Mouse (Mus musculus) neural tube, embryonic 11.5 days (tissue): Measurements from ENCODE around the gene Lce1h. TPM values are rescaled to one million over a fixed set of nuclear protein-coding genes. Genes with fewer than 3 reads are reported as not detected.

Experiments
- ATAC-seq: fragments of 200-750 bp; cut with Nextera tagmentation; 2 replicates; pipeline ENCODE4 v1.8.0; 2017; ENCODE audit warnings: moderate number of reproducible peaks, mild to moderate bottlenecking, moderate TSS enrichment, moderate library complexity; ENCODE audit not compliant: insufficient read depth, low FRiP score, low TSS enrichment
- DNase-seq: peaks from one replicate; pipeline ENCODE4 v3.0.0-alpha.2; 2015; ENCODE audit warnings: low spot score
- H3K27ac ChIP-seq: fragments of 300-500 bp; sonication (generic); 2 replicates; pipeline ENCODE4 v1.5.1; 2014; ENCODE audit warnings: low read depth, mild to moderate bottlenecking, low read length
- H3K27me3 ChIP-seq: fragments of 300-500 bp; sonication (generic); 2 replicates; pipeline ENCODE4 v1.6.1; 2014; ENCODE audit warnings: mild to moderate bottlenecking, low read length, mixed read lengths; ENCODE audit not compliant: control insufficient read depth, insufficient read depth
- H3K36me3 ChIP-seq: fragments of 300-500 bp; sonication (generic); 2 replicates; pipeline ENCODE4 v1.6.1; 2014; ENCODE audit warnings: mild to moderate bottlenecking, low read length, moderate library complexity, mixed read lengths; ENCODE audit not compliant: control insufficient read depth, insufficient read depth
- H3K4me1 ChIP-seq: fragments of 300-500 bp; sonication (generic); 2 replicates; pipeline ENCODE4 v1.6.1; 2014; ENCODE audit warnings: low read length, mixed read lengths; ENCODE audit not compliant: control insufficient read depth, insufficient read depth
- H3K4me2 ChIP-seq: fragments of 300-500 bp; sonication (generic); 2 replicates; pipeline ENCODE4 v1.6.1; 2014; ENCODE audit warnings: low read depth, mild to moderate bottlenecking, moderate library complexity
- H3K4me3 ChIP-seq: fragments of 300-500 bp; sonication (generic); 2 replicates; pipeline ENCODE4 v1.5.1; 2014; ENCODE audit warnings: low read depth, low read length
- H3K9ac ChIP-seq: fragments of 300-500 bp; sonication (generic); 2 replicates; pipeline ENCODE4 v1.6.1; 2014; ENCODE audit warnings: mild to moderate bottlenecking, low read length
- H3K9me3 ChIP-seq: fragments of 300-500 bp; sonication (generic); 2 replicates; pipeline ENCODE4 v1.6.1; 2016; ENCODE audit warnings: low read length; ENCODE audit not compliant: control insufficient read depth
- WGBS: fragments of 180-500 bp; shearing (Covaris S2); extraction: QIAGEN DNeasy Blood & Tissue Kit; methylation state at CpG from one replicate; pipeline ENCODE4 v1.1.7; 2014; 5-methylcytosine and 5-hydroxymethylcytosine counted together
- polyA plus RNA-seq: library from polyadenylated mRNA; unstranded; fragments of >200 nt; fragmentation: Nextera tagmentation; extraction: Ambion mirVana; gene quantifications from 2 replicates; pipeline ENCODE4 v1.2.1, GENCODE M21; 2014

The Lce1h gene
- polyA plus RNA-seq, 1 experiment from 2014 or later = not detected

GRCm38 (mm10) chr3:92720250-92720649 is 44.6 kb downstream of the Lce1h start, which contains the start of gene Lce1f:
Lce1f (minus strand) TSS chr3:92720350.
- ATAC-seq (no peak), DNase-seq (no peak)
- Histone ChIP-seq H3K9ac (no peak within 1 kb of the TSS), H3K27me3 (no peaks in the 10 kb centered on the region), H3K4me3 (no peak within 1 kb of the TSS), H3K4me2 (no peak within 1 kb of the TSS), H3K4me1 (no peaks in the 10 kb centered on the region), H3K27ac (no peak within 1 kb of the TSS), H3K9me3 (no peaks in the 10 kb centered on the region), H3K36me3 (no peaks in the 10 kb centered on the region)
- WGBS = 82% methylated on average over 3 of the region's 3 CpGs

GRCm38 (mm10) chr3:92715122-92715521 is 49.7 kb downstream of the Lce1h start:
- no peak for ATAC-seq
- Histone ChIP-seq H3K27me3 (no peaks in the 10 kb centered on the region), H3K4me2 (no peak overlapping the region), H3K27ac (no peak overlapping the region), H3K4me1 (no peaks in the 10 kb centered on the region), H3K4me3 (no peak overlapping the region), H3K9ac (no peak overlapping the region), H3K9me3 (no peaks in the 10 kb centered on the region), H3K36me3 (no peaks in the 10 kb centered on the region)
- DNase-seq = no peak

Other genes with a start within 250 kb of the Lce1h start
- gene 2310046K23Rik, start 230.6 kb downstream of the Lce1h start, polyA plus RNA-seq = not detected in 2 replicates
- gene Ivl, start 191.3 kb downstream of the Lce1h start, polyA plus RNA-seq = not detected in 2 replicates
- not detected in 2 replicates for gene Smcp, start 176.1 kb downstream of the Lce1h start, polyA plus RNA-seq
- gene 2210017I01Rik, start 157.6 kb downstream of the Lce1h start, polyA plus RNA-seq = not detected in 2 replicates
- not detected in 2 replicates for gene Lce6a, start 143.4 kb downstream of the Lce1h start, polyA plus RNA-seq
- not detected in 2 replicates for gene Lce1a1, start 116.8 kb downstream of the Lce1h start, polyA plus RNA-seq
- not detected in 2 replicates for gene Lce1b, start 108.1 kb downstream of the Lce1h start, polyA plus RNA-seq
- gene Lce1a2, start 94.8 kb downstream of the Lce1h start, polyA plus RNA-seq = not detected in 2 replicates
- gene Lce1c, start 85.8 kb downstream of the Lce1h start, polyA plus RNA-seq = not detected in 2 replicates
- not detected in 2 replicates for gene Lce1d, start 77.9 kb downstream of the Lce1h start, polyA plus RNA-seq
- gene Lce1e, start 56.0 kb downstream of the Lce1h start, polyA plus RNA-seq = not detected in 2 replicates
- gene Lce1f, start 44.7 kb downstream of the Lce1h start, polyA plus RNA-seq = not detected in 2 replicates
- not detected in 2 replicates for gene Gm38119, start 26.0 kb downstream of the Lce1h start, polyA plus RNA-seq
- not detected in 2 replicates for gene Lce1g, start 12.7 kb downstream of the Lce1h start, polyA plus RNA-seq
- gene Lce1i, start 13.8 kb upstream of the Lce1h start, polyA plus RNA-seq = not detected in 2 replicates
- not detected in 2 replicates for gene Lce1j, start 25.4 kb upstream of the Lce1h start, polyA plus RNA-seq
- not detected in 2 replicates for gene Lce1k, start 42.8 kb upstream of the Lce1h start, polyA plus RNA-seq
- not detected in 2 replicates for gene Kprp, start 62.2 kb upstream of the Lce1h start, polyA plus RNA-seq
- gene Lce1l, start 86.2 kb upstream of the Lce1h start, polyA plus RNA-seq = not detected in 2 replicates
- not detected in 2 replicates for gene 2310050C09Rik, start 105.2 kb upstream of the Lce1h start, polyA plus RNA-seq
- not detected in 2 replicates for gene Lce3a, start 161.2 kb upstream of the Lce1h start, polyA plus RNA-seq
- not detected in 2 replicates for gene Lce3b, start 167.9 kb upstream of the Lce1h start, polyA plus RNA-seq
- not detected in 2 replicates for gene Lce3c, start 179.4 kb upstream of the Lce1h start, polyA plus RNA-seq
- not detected in 2 replicates for gene Lce3d, start 192.3 kb upstream of the Lce1h start, polyA plus RNA-seq
- not detected in 2 replicates for gene Lce3e, start 202.0 kb upstream of the Lce1h start, polyA plus RNA-seq
- gene Lce3f, start 227.2 kb upstream of the Lce1h start, polyA plus RNA-seq = not detected in 2 replicates